Comparison of ENCODE assay signal across 21 mouse cellular contexts in genomic region chr2:115933259-115933658, GRCm38 (mm10).
"Had no signal": no experiment of that assay in that cellular context is flagged by ENCODE, and none has a peak within 500 bp of the region (broad histone marks: within the 10 kb centered on the region; RNA-seq: fewer than 3 reads in every experiment).

No protein-coding gene starts in this region.

- H3K36me3 ChIP-seq: kidney, embryonic 15.5 days; limb, embryonic 12.5 days; limb, embryonic 15.5 days; midbrain, embryonic 10.5 days; midbrain, embryonic 13.5 days; neural tube, embryonic 12.5 days; neural tube, embryonic 15.5 days had no signal

- H3K4me3 ChIP-seq: kidney, embryonic 15.5 days; limb, embryonic 12.5 days; limb, embryonic 15.5 days; megakaryocyte, embryonic 14.5 days; midbrain, embryonic 10.5 days; midbrain, embryonic 13.5 days; neural tube, embryonic 12.5 days; neural tube, embryonic 15.5 days had no signal

- H3K4me2 ChIP-seq: kidney, embryonic 15.5 days; limb, embryonic 12.5 days; limb, embryonic 15.5 days; lung, embryonic 14.5 days; midbrain, embryonic 13.5 days; neural tube, embryonic 12.5 days; neural tube, embryonic 15.5 days had no signal

- H3K27me3 ChIP-seq: kidney, embryonic 15.5 days; limb, embryonic 12.5 days; limb, embryonic 15.5 days; megakaryocyte, embryonic 14.5 days; midbrain, embryonic 13.5 days; neural tube, embryonic 12.5 days; neural tube, embryonic 15.5 days had no signal

- H3K9ac ChIP-seq: kidney, embryonic 15.5 days; limb, embryonic 12.5 days; limb, embryonic 15.5 days; lung, embryonic 14.5 days; midbrain, embryonic 13.5 days; neural tube, embryonic 12.5 days; neural tube, embryonic 15.5 days had no signal

- H3K27ac ChIP-seq: kidney, embryonic 15.5 days; limb, embryonic 12.5 days; limb, embryonic 15.5 days; midbrain, embryonic 10.5 days; midbrain, embryonic 13.5 days; neural tube, embryonic 12.5 days; neural tube, embryonic 15.5 days; stomach, postnatal 0 days had no signal

- H3K4me1 ChIP-seq: limb, embryonic 12.5 days; limb, embryonic 15.5 days; megakaryocyte, embryonic 14.5 days; midbrain, embryonic 10.5 days; midbrain, embryonic 13.5 days; neural tube, embryonic 12.5 days had no signal

- DNase-seq: kidney, adult 8-10 months; kidney, postnatal 10 days; kidney, postnatal 4 days; left cerebral cortex, postnatal 4 days; lung, embryonic 14.5 days; lung, postnatal 36 days; right cerebral cortex, adult 18-20 months; right cerebral cortex, postnatal 14 days; right cerebral cortex, postnatal 4 days; thymus, postnatal 25 days had no signal

- ATAC-seq: intestine, postnatal 0 days; lung, postnatal 0 days; midbrain, embryonic 13.5 days had no signal

- H3K9me3 ChIP-seq: kidney, embryonic 15.5 days; limb, embryonic 12.5 days; limb, embryonic 15.5 days; megakaryocyte, embryonic 14.5 days; midbrain, embryonic 10.5 days; midbrain, embryonic 13.5 days; neural tube, embryonic 12.5 days; neural tube, embryonic 15.5 days had no signal
